Mouse (Mus musculus): Measurements from ENCODE around the gene Tap1. TPM values are rescaled to one million over a fixed set of nuclear protein-coding genes. Genes with fewer than 3 reads are reported as not detected.
"Not testable (repeated sequence)": the region's sequence is repeated elsewhere in the genome, so short reads cannot be mapped to it uniquely, and the experiment has no call there.

Tap1 gene
- polyA plus RNA-seq (2015; fragmentation: Nextera tagmentation; extraction: Ambion mirVana) = 7.5 and 7.7 TPM in 2 replicates

DNA sequence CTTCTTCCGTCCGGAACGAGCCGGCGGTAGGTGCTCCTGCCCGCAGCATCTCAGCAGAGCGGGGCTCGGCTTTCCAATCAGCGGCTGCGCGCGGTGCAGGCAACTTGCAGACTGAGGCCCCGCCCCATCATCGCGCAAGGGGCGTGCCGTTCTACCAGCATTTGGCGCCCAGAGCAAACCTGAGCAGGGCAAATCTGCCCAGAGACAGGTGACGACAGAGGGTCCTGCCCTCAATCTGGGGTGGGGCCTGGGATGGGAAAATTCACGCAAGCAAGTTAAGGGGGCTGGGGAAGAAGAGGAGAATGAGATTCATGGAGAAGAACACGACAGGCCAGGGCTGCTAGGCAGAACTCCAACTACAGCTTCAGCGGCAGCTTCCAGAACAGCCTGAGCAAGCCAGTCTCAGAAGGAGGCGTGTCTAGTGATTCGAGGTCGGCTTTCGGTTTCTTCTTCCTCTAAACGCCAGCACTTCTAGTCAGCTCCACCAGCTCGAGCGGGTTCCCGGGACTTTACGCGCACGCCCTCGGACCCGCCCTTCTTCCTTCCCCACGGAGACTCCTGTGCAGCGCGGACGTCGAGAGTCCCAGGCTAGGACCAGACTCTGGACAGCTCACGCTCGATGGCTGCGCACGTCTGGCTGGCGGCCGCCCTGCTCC lies at the start of gene Tap1, which contains the start of gene Psmb9:
Tap1 (plus strand) TSS at position 293 of the 656 bp plus-strand sequence.
Psmb9 (minus strand) TSS at position 504 of the 656 bp plus-strand sequence.
- peak within 1 kb of the TSS; percentile 54 for H3K4me3 ChIP-seq (replicated peaks)
- WGBS = under 1% methylated on average over 46 of the region's 46 CpGs
- no peaks in the 10 kb centered on the region for H3K36me3 ChIP-seq

DNA sequence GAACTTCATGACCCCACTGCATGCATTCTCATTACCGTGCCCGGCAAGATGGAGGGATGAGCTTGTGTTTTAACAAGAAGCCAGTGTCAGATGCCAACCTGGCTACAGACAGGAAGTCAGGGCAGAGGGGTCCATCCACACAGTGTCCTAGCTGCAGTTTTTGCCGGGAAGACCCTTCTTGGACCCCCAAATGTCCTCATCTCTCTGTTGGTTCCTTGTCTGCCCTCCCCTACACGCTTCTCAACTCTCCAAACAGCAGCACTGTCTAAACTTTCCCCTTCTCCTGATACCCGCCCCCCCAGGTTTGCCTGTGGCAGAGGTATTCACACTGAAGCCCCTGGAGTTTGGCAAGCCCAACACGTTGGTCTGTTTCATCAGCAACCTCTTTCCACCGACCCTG lies 49.8 kb upstream of the Tap1 start:
- Histone ChIP-seq H3K9ac (no peak overlapping the region), H3K4me1 (0 out of 2 replicates have a peak, but pooled peaks cover 3% of the 10 kb centered on the region), H3K27me3 (replicated peaks) (peaks cover 30% of the 10 kb centered on the region), H3K9me3 (no peaks in the 10 kb centered on the region), H3K36me3 (no peaks in the 10 kb centered on the region), H3K4me2 (no peak overlapping the region), H3K27ac (no peak overlapping the region), H3K4me3 (replicated peaks) (no peak overlapping the region)
- WGBS = 68% methylated on average over 7 of the region's 7 CpGs
- no peak for ATAC-seq (ENCODE audit: insufficient read depth, low FRiP score, low read depth)

More for the DNA sequence above, at the start of gene Tap1, which contains the start of gene Psmb9:
- Histone ChIP-seq H3K4me1 (peaks cover 16% of the 10 kb centered on the region), H3K27ac (peak within 1 kb of the TSS; percentile 87), H3K4me2 (peak within 1 kb of the TSS; percentile 98), H3K9ac (peak within 1 kb of the TSS; percentile 56), H3K9me3 (no peaks in the 10 kb centered on the region), H3K27me3 (replicated peaks) (peaks cover 17% of the 10 kb centered on the region)
- peak; percentile 95 for ATAC-seq (ENCODE audit: insufficient read depth, low FRiP score, low read depth)

DNA sequence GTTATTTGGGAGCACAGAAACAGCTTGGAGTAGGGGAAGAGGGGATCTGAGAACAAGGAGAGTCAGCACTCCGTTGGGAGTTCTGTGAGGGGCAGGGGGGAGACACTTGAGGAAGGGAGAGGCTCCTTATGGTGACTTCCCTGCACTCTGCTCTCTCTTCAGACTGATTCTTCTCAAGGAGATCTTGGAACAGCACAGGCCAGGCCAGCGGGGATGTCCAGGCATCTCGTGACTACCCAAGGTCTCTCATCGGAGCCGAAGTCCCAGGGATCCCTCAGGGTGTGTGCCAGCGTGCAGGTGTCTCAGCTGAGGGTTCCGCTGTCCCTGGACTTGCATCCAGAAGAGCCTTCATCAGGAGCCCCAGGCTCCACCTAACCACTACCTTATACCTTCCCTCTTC lies 48.7 kb upstream of the Tap1 start:
- Histone ChIP-seq H3K4me1 (0 out of 2 replicates have a peak, but pooled peaks cover 3% of the 10 kb centered on the region), H3K4me2 (no peak overlapping the region), H3K9ac (no peak overlapping the region), H3K27ac (no peak overlapping the region), H3K36me3 (no peaks in the 10 kb centered on the region), H3K9me3 (no peaks in the 10 kb centered on the region), H3K4me3 (replicated peaks) (no peak overlapping the region), H3K27me3 (replicated peaks) (peaks cover 30% of the 10 kb centered on the region)
- no peak for ATAC-seq (ENCODE audit: insufficient read depth, low FRiP score, low read depth)
- 85% methylated on average over 7 of the region's 7 CpGs for WGBS

DNA sequence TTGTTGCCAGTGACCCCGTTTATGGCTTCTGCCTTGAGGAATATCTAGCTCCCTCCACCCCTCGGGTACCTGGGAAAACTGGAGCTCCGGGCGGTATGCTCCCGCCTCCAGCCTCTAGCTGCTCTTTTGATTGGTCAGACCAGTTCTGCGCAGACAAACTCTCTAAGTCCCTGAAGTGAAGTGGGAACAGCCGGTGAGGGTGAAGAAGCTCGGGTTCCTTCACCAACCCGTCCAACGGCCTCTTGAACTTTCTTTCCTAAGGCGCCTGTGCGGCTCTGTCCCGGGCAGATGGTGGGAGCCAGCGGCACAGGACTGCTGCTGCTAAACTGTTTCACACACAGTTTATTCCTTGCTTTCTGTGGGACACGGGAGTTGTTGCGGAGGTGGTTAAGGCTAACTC lies 47.9 kb upstream of the Tap1 start:
- peaks cover 30% of the 10 kb centered on the region for H3K27me3 ChIP-seq (replicated peaks)
- H3K4me3 ChIP-seq (replicated peaks) = peak overlapping the region; percentile 31
- peak overlapping the region; percentile 63 for H3K4me2 ChIP-seq
- H3K4me1 ChIP-seq = 0 out of 2 replicates have a peak, but pooled peaks cover 3% of the 10 kb centered on the region
- no peak overlapping the region for H3K27ac ChIP-seq
- WGBS = 3% methylated on average over 16 of the region's 16 CpGs
- no peaks in the 10 kb centered on the region for H3K36me3 ChIP-seq
- no peak overlapping the region for H3K9ac ChIP-seq
- peak; percentile 42 for ATAC-seq (ENCODE audit: insufficient read depth, low FRiP score, low read depth)
- no peaks in the 10 kb centered on the region for H3K9me3 ChIP-seq

DNA sequence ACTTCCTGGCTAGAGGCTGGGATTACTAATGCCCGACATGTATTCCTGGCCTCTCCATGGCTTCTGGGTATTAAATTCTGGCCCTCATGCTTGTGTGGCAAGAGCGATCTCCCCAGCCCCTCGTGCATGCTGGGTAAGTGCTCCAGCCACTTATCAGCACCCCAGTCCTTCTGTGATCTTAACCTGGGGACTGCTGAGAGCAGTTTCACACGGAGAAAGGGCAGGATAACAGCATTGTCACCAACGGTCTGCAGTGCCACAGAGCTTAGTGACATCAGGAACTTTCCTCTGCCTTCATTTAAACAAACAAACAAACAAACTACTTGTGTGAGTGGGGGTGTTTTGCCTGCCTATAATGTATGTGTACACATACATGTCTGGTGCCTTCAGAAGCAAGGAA lies 47.1 kb upstream of the Tap1 start:
- Histone ChIP-seq H3K9ac (no peak overlapping the region), H3K36me3 (no peaks in the 10 kb centered on the region), H3K4me2 (no peak overlapping the region), H3K4me3 (replicated peaks) (no peak overlapping the region), H3K27ac (no peak overlapping the region), H3K9me3 (no peaks in the 10 kb centered on the region), H3K4me1 (0 out of 2 replicates have a peak, but pooled peaks cover 3% of the 10 kb centered on the region), H3K27me3 (replicated peaks) (peaks cover 30% of the 10 kb centered on the region)
- 7% methylated on average over 5 of the region's 5 CpGs for WGBS
- no peak for ATAC-seq (ENCODE audit: insufficient read depth, low FRiP score, low read depth)

DNA sequence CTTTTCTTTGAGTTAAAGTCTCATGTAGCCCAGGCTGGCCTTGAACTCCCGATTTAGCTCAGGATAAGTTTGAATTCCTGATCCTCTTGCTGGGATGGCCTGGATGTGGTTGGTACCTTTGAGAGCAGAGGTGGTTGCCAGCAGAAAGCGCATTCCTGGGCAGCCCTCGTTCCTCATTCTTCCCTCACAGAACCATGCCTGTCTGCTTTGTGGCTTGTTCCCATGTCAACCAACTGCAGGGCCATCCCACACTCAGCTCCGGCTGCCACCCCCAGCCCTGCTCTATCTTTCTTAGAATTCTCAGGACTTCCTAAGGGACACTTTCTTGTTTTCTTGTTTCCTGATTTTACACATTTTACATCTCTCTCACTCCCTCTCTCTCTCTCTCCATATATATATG lies 45.9 kb upstream of the Tap1 start:
- Histone ChIP-seq H3K4me3 (replicated peaks) (no peak overlapping the region), H3K27me3 (replicated peaks) (peaks cover 30% of the 10 kb centered on the region), H3K9me3 (no peaks in the 10 kb centered on the region), H3K4me2 (no peak overlapping the region), H3K4me1 (0 out of 2 replicates have a peak, but pooled peaks cover 3% of the 10 kb centered on the region), H3K27ac (no peak overlapping the region), H3K36me3 (no peaks in the 10 kb centered on the region), H3K9ac (no peak overlapping the region)
- no peak for ATAC-seq (ENCODE audit: insufficient read depth, low FRiP score, low read depth)
- WGBS = 57% methylated on average over 4 of the region's 4 CpGs

DNA sequence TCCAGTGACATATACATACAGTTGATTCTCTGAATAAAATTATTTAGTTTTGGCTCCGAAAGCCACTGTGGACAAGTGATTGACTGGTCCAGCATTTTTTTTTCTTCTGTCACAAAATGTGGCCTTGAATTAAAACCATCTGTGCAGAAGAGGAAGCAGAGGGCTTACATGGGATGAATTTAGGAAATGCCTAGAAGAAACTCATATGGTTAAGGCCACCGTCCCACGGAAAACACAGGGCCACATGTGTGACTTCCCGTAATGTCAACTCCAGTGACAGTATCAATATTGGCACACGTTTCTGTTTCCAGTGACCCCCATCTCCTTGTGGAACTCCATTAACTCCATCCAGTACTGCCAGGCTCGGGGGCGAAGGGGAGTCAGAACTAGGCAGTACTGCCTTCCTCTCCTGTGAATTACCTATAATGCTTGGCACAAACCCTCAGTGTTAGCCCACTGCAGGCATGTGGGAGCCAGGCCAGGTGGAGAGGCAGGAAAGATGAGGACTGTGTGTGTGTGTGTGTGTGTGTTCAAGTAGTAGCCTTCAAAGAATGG lies 44.8 kb upstream of the Tap1 start:
- no peak overlapping the region for H3K4me3 ChIP-seq (replicated peaks)
- peaks cover 30% of the 10 kb centered on the region for H3K27me3 ChIP-seq (replicated peaks)
- H3K36me3 ChIP-seq = no peaks in the 10 kb centered on the region
- H3K9ac ChIP-seq = no peak overlapping the region
- H3K9me3 ChIP-seq = no peaks in the 10 kb centered on the region
- 69% methylated on average over 7 of the region's 7 CpGs for WGBS
- no peak overlapping the region for H3K4me2 ChIP-seq
- no peak for ATAC-seq (ENCODE audit: insufficient read depth, low FRiP score, low read depth)
- 0 out of 2 replicates have a peak, but pooled peaks cover 3% of the 10 kb centered on the region for H3K4me1 ChIP-seq
- H3K27ac ChIP-seq = no peak overlapping the region

DNA sequence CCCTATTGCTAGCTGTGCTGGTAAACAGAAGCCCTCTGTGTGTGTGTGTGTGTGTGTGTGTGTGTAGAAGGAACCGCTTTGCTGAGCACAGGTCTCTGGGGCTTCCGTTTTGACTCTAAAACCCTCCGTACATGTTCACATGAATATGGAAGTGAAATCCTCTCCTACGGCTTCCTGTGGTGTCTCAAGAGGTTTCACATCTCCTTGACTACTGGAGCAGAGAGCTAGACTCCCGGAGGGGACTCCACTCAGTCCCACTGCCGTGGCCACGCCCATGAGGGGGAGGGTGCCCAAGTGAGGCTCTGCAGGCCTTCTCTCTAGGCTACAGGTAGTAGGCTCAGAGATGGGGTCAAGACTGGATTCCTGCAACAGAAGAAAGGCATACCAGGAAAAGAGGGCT lies 44.3 kb upstream of the Tap1 start, which contains the start of gene H2-DMb2:
H2-DMb2 (plus strand) TSS at position 275 of the 400 bp plus-strand sequence.
- Histone ChIP-seq H3K4me2 (no peak within 1 kb of the TSS), H3K36me3 (no peaks in the 10 kb centered on the region), H3K4me3 (replicated peaks) (no peak within 1 kb of the TSS), H3K4me1 (0 out of 2 replicates have a peak, but pooled peaks cover 3% of the 10 kb centered on the region), H3K9ac (no peak within 1 kb of the TSS), H3K27ac (no peak within 1 kb of the TSS), H3K9me3 (no peaks in the 10 kb centered on the region), H3K27me3 (replicated peaks) (peaks cover 25% of the 10 kb centered on the region)
- 29% methylated on average over 7 of the region's 7 CpGs for WGBS
- ATAC-seq (ENCODE audit: insufficient read depth, low FRiP score, low read depth) = 0 out of 2 replicates have a peak, but pooled peaks have one; percentile 23

DNA sequence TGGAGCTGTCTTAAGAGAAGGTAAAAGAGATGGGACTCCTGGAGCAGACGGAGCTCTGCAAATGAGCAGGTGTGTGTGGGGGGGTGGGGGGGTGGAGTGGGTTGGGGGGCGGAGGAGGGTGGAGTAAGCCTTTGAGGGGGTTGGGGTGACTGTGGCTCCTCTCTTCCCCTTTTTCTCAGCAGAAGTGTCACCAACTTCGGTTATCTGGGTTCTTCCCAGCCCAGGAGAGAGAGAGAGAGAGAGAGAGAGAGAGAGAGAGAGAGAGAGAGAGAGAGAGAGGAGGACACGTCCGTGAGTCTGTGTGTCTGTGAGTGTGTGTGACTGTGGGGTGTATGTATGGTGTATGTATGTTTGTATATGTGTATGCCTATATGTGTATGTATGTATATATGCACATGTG lies 43.9 kb upstream of the Tap1 start:
- no peaks in the 10 kb centered on the region for H3K36me3 ChIP-seq
- ATAC-seq (ENCODE audit: insufficient read depth, low FRiP score, low read depth) = no peak
- no peaks in the 10 kb centered on the region for H3K9me3 ChIP-seq
- H3K9ac ChIP-seq = no peak overlapping the region
- no peak overlapping the region for H3K4me3 ChIP-seq (replicated peaks)
- H3K4me2 ChIP-seq = no peak overlapping the region
- peaks cover 21% of the 10 kb centered on the region for H3K27me3 ChIP-seq (replicated peaks)
- H3K27ac ChIP-seq = no peak overlapping the region
- WGBS = 60% methylated on average over 3 of the region's 5 CpGs
- 0 out of 2 replicates have a peak, but pooled peaks cover 3% of the 10 kb centered on the region for H3K4me1 ChIP-seq

DNA sequence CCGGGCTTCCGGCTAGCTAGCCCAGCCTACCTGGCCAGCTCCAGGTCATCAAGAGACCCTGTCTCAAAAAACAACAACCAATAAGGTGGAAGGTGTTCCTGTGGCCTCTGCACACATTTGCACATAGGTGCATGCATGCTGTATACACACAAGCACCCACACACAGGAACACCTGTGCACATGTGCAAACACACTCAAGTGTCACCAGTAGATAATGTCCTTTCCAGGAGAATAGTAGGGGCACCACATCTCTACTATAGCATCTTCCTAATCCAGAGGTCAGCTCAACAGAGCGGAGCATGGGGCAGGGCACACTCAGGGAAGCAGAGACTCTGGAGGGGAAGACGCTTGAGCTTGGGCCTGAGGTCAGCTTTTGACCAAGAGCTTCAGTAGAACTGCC lies 43.1 kb upstream of the Tap1 start:
- WGBS = 84% methylated on average over 4 of the region's 4 CpGs
- ATAC-seq (ENCODE audit: insufficient read depth, low FRiP score, low read depth) = not testable (repeated sequence)

DNA sequence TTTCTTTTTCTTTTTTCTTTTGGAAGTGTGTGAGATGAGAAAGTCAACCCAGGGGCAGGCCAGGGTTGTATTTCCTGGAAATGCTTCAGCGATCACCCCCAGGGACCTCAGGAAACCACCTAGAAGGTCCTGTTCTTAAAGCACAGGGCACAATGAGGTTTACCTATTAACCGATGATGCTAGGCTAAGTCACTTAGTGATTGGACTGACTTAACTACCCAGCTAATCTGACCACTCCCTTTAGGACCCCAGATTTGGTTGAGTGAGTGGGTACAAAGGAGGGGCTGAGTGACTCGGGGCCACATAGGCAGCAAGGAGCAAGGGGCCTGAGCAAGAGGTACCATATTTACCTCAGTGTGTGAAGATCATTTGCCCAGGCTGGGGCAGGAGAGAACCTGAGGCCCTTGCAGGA lies 42.4 kb upstream of the Tap1 start:
- no peak overlapping the region for H3K4me3 ChIP-seq (replicated peaks)
- H3K27me3 ChIP-seq (replicated peaks) = peaks cover 12% of the 10 kb centered on the region
- no peak overlapping the region for H3K27ac ChIP-seq
- no peaks in the 10 kb centered on the region for H3K9me3 ChIP-seq
- no peak overlapping the region for H3K9ac ChIP-seq
- no peaks in the 10 kb centered on the region for H3K36me3 ChIP-seq
- no peak for ATAC-seq (ENCODE audit: insufficient read depth, low FRiP score, low read depth)
- WGBS = 76% methylated on average over 3 of the region's 3 CpGs
- no peaks in the 10 kb centered on the region for H3K4me1 ChIP-seq
- H3K4me2 ChIP-seq = no peak overlapping the region

More for the DNA sequence above, 43.1 kb upstream of the Tap1 start:
- not testable (repeated sequence) for H3K4me3 ChIP-seq (replicated peaks); H3K27ac ChIP-seq; H3K9ac ChIP-seq; H3K9me3 ChIP-seq; H3K4me2 ChIP-seq; H3K4me1 ChIP-seq; H3K36me3 ChIP-seq
- peaks cover 15% of the 10 kb centered on the region for H3K27me3 ChIP-seq (replicated peaks)

DNA sequence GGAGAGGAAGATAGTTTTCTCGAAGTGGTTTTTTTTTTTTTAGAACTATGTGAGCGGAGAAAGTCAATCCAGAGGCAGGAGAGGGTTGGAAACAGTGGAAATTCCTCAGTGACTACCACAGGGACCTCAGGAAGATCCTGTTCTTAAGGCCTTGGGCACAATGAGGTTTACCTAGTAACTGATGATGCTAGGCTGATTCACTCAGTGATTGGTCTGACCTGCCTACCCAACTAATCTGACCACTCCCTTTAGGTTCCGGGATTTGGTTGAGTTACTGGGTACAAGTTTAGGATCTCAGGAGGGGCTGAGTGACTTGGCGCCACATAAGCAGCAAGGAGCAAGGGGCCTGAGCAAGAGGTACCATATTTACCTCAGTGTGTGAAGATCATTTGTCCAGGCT lies 34.4 kb upstream of the Tap1 start, which contains the start of gene H2-DMb1:
H2-DMb1 (plus strand) TSS at position 150 of the 400 bp plus-strand sequence.
- Histone ChIP-seq H3K9ac (no peak within 1 kb of the TSS), H3K9me3 (no peaks in the 10 kb centered on the region), H3K4me1 (no peaks in the 10 kb centered on the region), H3K27ac (no peak within 1 kb of the TSS), H3K4me3 (replicated peaks) (no peak within 1 kb of the TSS), H3K36me3 (no peaks in the 10 kb centered on the region), H3K4me2 (no peak within 1 kb of the TSS), H3K27me3 (replicated peaks) (no peaks in the 10 kb centered on the region)
- 49% methylated on average over 4 of the region's 4 CpGs for WGBS
- no peak for ATAC-seq (ENCODE audit: insufficient read depth, low FRiP score, low read depth)
